Mouse (Mus musculus) frontal cortex, postnatal 14 days (tissue): ENCODE results near the gene Isyna1.

Experiments
- DNase-seq, 2 experiments: peaks; one replicate each; pipeline ENCODE4 v3.0.0; 2022; ENCODE audit warnings: low spot score in 2 of 2

Gene Isyna1

DNA sequence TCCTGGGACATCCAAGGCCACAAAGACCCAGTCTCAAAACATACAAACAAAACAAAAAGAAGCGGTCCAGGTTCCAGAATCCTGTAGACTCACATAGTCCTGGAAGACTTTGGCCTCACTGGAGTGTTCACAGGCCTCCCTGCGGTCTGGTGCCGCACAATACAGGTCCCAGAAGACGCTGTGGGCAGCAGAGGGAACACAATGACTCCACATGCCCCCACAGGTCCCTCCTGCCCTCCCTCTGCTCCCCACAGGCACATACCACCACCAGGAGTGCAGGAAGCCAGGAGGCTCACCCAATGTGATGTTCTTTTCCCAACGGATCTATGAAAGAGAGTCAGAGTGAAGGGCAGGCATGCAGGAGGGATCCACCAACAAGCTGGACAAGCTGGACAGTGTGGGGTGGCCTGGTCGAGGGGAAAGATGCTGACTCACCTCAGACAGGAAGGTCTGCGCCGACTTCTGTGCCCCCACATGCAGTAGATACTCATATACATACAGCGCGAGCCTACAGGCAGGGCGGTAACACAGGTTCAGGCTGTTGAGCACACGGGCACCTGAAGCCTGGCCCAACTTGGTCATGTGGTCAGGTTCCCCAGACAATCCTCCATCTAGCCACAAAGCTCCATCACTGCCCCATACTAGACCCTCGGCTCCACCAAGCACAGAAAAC lies 8.1 kb downstream of the Isyna1 start:
- DNase-seq = no peak

DNA sequence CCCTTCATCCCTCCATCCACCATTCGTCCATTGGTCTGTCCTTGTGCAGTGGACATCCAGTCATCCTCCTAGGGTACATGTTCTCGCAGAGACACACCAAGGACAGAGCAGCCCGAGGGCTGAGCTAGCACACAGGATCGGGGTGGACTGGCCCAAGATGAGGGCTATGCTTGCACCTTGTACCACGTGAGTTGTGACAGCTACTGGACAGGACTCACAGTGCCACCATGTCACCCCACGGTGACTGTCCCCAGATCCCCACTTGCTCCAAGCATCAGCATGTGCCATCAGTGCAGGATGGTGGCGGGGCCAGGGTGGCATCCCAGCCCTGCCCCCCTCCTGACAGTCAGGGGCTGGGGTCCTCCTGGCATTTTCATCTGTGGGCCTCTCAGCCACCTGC lies 10.4 kb downstream of the Isyna1 start:
- no peak for DNase-seq

DNA sequence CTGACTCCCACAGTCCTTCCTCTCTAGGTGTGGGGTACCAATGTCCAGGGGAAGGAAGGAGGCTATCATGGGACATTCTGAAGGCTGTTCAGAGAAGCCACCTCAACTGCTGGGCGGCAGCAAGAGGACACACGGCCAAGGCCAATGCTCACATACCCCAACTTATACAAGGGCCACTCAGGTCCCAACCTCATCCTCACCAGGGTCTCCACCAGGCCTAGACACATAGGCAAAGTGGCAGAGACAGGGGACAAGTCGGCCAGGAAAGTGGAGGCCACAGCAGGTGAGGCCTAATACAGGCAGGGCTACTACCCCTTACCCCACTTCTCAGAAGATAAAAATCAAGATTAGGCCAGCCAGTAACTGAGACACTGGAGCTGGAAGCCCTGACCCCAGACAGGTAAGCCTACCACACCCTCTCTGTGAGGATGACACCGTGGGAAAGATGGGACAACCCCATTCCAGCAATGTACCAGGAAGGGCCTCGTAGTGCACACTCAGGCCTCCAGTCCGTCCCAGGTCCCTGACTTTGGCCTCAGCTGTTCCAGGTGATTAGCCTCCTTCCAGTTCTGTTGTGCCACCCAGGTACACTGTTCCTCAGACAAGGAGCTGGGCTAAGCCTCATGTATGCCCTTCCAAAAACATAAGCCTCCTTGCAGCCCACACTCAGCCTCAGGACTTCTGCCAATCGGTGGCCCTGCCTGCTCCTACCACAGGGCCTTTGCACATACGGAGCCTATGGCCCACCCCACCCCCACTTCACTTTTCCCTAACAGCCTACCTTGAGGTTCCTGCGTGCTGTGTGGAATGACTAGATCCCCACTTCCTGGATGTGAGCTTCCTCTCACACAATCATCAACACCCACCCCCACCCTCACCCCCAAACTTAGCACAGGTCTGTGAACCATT lies 12.0 kb downstream of the Isyna1 start:
- no peak for DNase-seq

DNA sequence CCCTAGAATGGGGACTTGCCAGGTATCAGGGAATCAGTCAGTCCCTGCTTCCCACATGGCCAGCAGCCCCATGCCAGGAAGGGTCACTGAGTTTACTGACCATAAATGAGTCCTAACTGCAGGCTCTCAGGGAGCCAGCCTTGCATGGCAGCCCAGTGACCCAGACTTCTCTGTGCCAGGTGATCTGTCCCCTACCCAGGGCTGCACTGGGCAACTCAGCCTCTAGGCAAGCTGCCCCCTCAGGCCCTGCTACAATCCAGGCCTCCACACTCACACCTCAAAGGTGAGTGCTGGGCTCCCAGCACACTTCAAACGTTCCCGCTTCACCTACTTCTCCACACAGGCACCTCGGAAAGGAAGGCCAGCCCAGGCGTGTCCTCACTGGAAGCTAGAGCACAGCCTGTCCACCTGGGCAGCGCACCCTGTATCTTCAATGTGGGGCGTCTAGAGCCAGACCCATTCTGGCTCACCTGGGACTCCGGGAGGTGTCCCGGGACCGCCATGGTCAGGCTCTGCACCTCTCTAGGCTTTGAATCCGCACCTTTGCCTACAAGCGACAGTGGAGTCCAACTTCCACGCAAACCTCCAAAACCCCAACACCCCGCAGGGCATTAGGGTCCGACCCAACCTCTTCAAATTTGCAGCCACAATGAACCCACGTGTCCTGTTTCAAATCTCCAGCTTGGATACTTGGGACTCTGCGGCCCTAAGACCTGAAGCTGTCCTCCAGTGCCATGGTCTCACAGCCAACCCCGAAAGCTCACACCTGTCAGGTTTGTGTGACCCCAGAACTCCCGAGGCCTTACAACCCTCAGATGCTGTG lies 12.8 kb downstream of the Isyna1 start:
- DNase-seq = no peak

DNA sequence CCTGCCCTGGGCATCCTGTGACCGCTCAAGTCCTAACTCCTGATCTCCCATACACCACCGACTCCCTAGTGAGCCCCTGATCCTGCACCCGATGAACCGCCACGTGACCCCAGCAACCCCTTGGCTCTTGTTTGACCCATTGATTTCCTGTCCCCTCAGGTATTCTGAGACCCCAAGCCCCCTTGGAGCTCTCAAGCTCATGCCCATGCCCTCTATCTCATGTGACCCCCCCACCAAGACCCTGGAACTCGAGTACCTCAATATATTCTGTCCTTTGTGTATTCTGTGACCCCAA lies 13.4 kb downstream of the Isyna1 start:
- DNase-seq = no peak

DNA sequence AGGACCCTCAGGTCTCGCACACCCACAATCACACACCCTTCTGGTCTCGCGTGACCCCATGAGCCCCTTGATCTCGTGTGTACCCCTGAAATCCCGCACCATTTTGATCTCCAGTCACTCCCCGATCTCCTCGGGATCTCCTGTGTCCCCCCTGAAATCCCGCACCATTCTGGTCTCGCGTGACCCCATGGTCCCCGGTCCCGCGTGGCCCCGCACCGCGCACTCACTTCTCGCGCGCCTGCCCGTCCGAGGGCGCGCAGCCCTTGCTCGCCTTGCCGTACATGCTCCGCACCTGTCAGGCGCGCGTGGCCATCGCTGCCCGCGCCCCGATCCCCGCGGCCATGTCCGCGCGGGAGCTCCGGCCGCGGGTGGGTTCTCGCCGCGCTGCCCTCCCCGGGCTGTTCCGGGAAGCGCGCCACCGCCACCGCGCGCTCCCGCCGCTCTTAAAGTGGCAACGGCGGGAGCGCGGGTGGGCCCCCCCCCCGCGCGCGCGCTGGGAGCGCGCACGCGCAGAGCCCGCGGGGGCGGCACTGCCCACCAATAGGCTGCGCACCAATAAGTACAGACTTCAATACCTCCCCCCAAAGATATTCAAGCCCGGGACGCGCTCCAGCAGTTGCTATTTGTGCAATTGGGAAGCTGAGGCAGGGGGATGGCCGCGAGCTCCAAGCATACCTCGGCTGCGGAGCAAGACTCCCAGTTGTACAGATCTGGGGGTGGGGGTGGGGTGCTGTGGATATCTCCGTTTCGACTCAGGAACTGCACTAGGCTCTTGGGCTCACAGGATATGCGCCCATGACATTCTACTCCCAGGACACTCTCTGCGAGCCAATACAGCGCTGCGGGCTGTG lies 13.9 kb downstream of the Isyna1 start:
- peak in 1 of 2 experiments; percentile 48 for DNase-seq

DNA sequence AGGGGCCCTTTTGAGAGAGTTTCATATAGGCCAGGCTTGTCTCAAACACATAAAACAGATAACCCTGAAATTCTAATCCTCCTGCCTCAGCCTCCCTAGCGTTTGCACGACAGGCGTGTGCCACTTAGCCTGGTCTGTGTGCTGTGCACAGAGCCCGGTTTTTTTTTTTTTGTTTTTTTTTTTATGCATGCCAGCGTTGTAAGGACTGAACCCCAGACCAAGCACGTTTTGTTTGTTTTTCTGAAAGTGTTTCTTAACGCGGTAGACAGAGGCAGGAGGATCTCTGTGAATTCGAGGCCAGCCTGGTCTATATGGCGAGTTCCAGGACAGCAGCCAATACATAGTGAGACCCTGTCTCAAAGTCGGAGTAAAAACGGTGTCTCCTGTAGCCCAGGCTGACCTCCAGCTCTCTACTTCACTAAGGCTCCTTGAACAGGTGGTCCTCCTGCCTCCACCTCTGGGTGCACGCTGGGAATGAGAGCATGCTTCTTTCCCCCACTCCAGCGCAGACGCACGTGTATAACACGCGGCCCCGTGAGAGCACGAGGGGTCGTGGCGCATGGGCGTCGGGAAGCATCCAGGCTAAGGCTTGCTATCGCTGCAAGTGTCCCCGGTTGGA lies 14.7 kb downstream of the Isyna1 start, which contains the start of gene Ssbp4:
TSS of gene Ssbp4 (minus strand) at position 124 of the 619 bp plus-strand sequence.
- DNase-seq = no peak

DNA sequence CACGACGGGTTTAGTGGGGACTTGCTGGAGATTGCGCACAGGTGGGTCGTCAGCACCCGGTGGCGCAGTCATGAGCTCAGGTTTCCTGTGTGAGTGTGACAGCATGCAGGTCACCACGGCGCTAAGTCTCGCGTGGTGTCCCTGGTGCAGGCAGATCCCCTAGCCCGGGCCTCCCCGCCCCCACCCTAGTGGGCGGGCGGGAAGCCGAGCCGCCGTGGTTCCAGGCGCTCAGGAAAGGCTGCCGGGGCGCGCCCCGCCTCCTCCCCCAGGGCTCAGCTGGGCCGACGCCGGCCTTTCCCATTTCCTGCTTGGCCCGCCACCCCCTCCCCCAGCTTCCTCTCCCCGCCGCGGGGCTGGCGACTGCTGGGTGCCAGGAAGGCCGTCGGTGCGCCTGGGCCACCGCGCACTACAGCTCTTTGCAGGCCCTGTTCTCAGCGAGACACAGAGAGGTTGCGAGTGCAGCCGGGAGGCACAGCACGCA lies 15.2 kb downstream of the Isyna1 start:
- DNase-seq = peak; percentile 61 to 78

DNA sequence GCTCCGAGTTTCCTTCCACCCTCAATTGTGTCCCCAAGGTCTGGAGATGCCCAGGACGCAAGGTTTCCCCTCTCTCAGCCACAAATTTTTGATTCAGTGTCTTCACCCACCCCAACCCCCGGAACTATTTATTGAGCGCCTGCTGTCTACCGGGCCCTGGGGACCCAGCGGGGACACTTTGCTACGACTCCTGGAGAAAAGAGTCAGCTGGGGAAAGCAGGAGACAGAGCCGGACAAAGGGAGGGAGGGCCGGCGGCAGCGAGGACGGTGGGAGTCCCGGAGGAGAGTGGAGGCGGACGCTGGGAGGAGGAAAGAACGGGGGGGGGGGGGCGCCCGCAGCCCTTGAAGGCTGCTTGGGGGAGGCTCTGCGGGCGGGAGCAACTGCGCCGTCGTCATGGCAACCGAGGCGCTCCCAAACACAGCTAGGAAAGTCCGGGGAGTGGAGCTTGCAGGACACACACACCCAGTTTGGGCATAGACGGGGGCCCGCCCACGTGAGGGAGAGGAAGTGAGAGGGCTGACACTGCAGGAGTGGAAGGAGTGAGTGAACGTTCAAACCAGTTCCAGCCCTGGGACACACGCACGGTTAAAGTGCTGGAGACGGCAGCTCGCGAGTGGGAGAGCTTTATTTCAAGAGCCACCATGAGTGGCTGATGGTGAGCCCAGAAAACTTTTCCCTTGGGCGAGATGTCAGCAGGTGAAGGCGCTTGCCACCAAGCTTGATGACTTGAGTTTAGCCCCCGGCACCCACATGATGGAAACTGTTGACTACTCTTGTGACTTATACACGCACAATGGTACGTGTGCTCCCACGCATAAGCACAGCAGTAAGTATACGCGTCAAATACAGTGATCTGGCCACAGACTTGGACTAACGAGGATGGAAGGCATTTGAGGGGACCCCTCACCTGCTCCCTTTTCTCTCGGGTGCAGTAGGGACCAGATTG lies 15.9 kb downstream of the Isyna1 start:
- peak; percentile 77 to 83 for DNase-seq

DNA sequence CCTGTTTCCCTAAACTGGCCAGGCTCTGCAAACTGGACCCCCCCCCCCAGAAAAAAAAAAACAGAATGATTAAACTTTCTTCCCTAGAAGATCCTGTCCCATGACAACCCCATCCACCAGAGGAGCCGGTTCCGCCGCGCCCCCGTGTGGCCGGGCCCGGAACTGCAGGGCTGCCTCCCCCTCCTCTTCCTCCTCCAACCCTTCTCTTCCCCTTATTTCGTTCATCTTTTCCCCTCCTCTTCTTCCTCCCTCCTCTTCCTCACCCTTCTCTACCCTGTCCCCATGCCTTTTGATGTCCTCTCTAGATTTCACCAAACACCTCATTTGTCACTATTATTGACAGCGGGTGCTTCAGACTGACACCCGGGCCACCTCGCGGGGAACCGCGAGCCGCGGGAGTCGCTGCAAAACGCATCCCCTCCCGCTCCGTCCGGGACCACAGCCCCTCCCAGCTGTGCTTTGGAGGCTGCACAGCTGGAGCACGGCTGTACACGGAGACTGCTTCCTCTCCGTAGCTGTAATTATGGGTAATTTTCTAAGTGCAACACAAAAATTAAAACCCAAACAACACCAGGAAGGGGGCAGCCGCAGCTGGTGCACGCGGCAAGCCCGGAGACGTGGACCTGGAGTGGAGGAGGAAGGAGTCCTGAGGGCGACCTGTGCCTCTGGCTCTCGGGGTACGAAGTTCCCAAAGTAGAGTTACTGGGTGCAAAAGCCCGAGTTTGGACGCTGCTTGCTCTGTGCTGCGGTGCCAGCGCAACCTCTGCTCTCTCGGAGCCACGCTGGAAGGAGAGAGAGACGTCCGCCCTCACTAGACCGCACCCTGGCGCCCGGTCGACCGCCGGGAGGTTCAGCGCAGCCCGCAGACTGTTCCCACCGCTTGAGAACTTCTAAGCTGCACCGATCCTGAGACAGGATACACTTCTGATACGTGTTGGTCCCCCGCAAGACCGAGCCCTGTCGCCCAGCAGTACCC lies 16.9 kb downstream of the Isyna1 start:
- peak in 1 of 2 experiments; percentile 73 for DNase-seq

DNA sequence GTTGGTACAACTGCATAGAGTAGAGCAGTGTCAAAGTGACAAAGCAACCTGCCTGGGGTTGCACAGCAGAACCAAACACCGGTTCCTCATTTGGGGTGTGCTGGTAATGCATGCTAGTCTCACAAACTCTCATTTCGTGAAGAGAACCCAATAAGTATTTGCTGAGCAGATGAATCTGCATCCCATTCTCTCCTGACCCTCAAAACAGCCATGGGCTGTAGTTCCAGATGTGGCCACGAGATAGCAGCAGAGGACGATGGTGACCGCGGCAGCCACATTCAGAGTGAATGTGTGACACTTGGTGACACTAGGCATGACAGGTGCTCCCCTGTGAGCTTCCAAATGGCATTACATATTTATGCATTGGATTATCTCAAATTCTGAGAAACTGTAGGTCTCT lies 17.7 kb downstream of the Isyna1 start:
- DNase-seq = peak; percentile 75 to 85

DNA sequence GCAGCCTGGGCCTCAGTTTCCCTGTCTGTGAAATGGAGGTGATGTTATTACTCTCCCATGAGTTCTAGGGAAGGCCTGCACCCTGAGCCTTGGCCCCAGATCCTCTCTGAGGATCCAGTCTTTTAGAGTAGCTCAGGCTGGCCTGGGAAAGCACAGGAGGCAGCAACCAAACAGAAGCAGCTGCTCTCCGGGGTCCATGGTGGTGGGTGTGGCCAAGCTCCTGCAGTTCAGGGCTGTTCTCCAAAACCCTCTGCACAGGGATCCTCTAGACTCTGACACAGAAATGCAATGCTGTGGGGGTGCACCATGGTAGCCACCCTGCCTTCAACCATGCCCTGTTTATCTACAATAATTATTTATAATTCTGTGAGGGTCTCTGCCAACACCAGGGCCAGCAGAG lies 19.6 kb downstream of the Isyna1 start:
- DNase-seq = no peak

DNA sequence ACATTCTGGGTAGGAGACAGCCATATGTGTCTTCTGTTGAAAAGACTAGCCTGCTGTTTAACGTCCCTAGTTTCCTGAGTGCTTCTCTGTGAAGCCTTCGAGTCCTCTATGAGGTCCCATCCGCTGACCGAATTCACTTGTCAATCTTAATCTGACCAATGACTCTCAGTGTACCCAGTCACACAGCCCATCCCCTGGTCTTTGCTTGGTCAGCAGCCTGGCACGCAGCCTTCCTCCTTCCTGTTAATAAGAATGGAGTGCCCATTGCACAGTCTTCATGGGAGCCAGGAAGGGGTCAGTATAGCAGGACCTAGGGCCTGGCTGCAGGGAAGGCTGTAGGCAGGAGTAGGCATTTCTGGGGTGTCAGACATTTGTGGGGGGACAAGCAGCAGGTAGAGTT lies 20.3 kb downstream of the Isyna1 start:
- no peak for DNase-seq

DNA sequence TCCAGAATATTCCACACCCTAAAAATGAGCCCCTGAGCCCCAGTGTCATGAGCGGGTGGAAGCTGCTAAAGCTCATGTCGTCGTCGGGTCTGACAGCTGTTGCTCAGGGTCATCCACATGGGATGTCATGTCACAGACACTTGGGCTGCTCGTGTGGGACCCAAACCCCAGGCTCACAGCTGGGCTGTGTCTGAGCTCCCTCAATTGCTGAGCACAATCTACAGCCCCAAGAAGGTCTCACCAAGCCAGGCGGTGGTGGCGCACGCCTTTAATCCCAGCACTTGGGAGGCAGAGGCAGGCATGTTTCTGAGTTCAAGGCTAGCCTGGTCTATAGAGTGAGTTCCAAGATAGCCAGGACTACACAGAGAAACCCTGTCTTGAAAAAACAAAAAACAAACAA lies 21.1 kb downstream of the Isyna1 start:
- DNase-seq = no peak

DNA sequence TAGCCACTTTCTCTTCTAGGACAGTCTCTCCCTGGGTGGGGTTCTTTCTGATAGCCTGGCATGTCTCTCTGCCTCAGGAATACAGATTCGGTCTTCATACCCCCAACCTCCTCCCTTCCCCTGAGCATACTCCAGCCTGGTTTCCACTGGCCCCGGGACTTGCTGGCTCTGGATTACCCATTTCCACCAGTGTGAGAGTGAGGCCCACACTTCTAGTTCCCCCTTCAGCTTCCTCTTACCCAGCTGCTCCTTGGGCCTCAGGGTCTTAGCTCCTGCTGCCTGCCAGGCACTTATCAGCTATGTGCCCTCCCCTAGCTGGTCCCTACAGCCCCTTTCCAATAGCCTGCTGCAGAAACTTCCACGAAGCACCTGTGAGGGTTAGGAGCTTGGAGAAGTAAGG lies 21.7 kb downstream of the Isyna1 start, which contains the start of gene Lrrc25:
TSS of gene Lrrc25 (plus strand) at position 262 of the 400 bp plus-strand sequence.
- DNase-seq = no peak

DNA sequence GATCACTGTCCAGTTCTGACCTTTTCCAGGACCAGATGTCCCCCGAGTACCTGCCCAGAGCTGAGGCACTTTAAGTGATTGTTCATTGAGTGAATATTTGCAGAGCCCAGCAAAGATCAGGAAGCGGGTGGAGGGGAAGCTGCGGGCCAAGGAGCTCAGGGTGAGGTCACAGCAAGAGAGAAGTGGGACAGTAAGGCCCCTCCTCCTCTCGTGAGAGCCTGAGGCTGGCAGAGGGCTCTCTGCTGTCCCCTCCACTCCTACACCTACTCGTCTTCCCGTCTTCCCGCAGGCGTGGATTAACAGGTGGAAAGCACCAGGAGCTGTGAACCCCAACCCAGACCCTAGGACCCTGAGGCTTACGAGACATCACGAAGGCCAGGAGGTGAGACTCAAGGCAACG lies 22.5 kb downstream of the Isyna1 start:
- no peak for DNase-seq

DNA sequence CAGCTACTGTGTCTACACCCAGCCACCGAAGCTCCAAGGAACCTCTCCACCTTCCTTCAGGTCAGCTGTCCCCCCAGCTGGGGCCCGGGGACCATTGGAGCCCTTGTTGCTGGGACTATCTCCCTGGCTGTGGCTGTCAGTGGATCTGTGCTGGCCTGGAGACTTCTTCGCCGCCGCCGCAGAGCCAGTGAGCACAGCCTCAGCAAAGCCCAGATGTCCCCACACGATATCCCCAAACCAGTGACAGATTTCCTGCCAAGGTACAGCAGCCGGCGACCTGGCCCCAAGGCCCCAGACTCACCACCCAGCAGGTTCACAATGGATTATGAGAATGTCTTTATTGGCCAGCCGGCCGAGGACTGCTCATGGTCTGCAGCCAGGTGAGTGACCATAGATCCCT lies 23.8 kb downstream of the Isyna1 start:
- no peak for DNase-seq

DNA sequence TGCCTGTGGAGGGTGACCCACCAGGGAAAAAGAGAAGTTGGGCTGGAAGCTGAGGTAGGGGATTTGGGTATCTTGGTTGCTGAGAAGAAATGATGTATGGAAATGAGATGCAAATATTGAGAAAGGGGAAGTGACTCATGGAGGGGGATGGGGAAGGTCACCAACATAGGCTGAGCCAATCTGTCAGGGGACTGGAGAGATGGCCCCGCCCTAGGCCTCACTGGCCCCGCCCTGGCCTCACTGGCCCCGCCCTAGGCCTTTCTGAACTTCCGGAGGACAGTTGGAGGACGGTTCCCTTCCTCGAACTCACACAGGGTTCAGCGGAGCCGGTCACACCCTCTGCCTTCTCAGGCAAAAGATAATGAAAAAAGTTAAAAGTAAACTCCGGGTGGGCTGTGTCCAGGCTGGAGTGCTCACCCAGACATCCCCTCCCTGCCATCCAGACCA lies 24.7 kb downstream of the Isyna1 start:
- no peak for DNase-seq
